Mouse (Mus musculus): Measurements from ENCODE around the gene Rfpl4. TPM values are rescaled to one million over a fixed set of nuclear protein-coding genes. Genes with fewer than 3 reads are reported as not detected.
A peak's percentile ranks its signal among the peaks of the same experiment; 100 is the strongest.
"Not testable (repeated sequence)": the region's sequence is repeated elsewhere in the genome, so short reads cannot be mapped to it uniquely, and the experiment has no call there.

Gene Rfpl4
- polyA plus RNA-seq, 2 experiments, result not detected

DNA sequence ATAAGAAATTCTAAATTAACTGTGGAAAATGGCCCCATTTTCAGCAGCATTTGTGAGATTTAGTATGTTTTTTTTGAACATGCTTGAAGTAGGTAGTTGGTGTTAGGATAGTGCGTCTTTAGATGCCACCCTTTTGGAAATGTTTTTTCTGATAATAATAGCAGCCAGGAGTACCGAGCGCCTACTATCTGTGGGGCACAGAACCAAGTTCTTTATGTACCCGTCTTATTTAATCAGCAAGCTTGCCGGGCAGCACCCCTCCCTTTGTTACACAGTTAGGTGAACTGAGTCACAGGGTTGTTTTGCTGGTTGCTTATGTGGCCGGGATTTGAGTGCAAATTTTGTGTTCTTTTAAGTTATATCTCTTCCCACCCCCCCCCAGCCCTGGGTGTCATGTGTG lies 35.5 kb downstream of the Rfpl4 start:
- WGBS, result 69% methylated on average over 6 of the region's 6 CpGs

DNA sequence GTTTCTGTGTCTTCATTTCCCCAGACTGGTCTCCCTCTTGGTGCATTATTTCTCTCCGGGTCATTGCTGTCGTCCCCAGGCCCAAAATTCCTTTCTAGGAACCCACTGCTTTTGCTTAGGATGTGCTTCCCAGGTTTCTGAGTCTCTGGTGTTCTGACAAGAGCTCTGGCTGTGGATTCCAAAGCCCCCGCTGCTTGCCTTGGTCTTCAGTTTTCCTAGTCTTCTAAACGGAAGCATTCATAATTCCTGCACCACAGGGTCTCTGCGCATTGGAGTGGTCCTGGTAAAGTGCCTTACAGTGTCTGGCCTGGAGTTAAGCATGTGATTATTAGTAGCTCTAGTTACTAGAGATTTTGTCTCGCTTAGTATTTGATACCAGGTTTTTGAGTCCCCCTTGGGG lies 35.9 kb downstream of the Rfpl4 start:
- Histone ChIP-seq H3K9me3 (ENCODE audit: control insufficient read depth, low read length) (no peaks in the 10 kb centered on the region), H3K27me3 (ENCODE audit: control insufficient read depth, insufficient read depth, low read length) (no peaks in the 10 kb centered on the region), H3K4me3 (replicated peaks; ENCODE audit: low read length) (peak overlapping the region; percentile 99), H3K27ac (replicated peaks; ENCODE audit: low read depth, low read length) (peak overlapping the region; percentile 90), H3K36me3 (ENCODE audit: control insufficient read depth, insufficient read depth, low read length) (peaks cover 54% of the 10 kb centered on the region), H3K4me2 (replicated peaks; ENCODE audit: low read depth, low read length, severe bottlenecking) (peak overlapping the region; percentile 87), H3K4me1 (ENCODE audit: control insufficient read depth, insufficient read depth, low read length) (peaks cover 10% of the 10 kb centered on the region; the same call in 1 of the 2 replicates), H3K9ac (ENCODE audit: low read depth, low read length, severe bottlenecking) (peak overlapping the region; percentile 97)
- 7% methylated on average over 6 of the region's 6 CpGs for WGBS
- TF ChIP-seq POLR2A (IDR thresholded peaks at IDR 0.05; ENCODE audit: borderline replicate concordance, extremely low read depth, insufficient read depth, insufficient read length), result no peak
- ATAC-seq (ENCODE audit: low FRiP score, low read depth), result no peak
- no peak for DNase-seq (ENCODE audit: low spot score)

More for the DNA sequence above, 35.5 kb downstream of the Rfpl4 start:
- TF ChIP-seq POLR2A (IDR thresholded peaks at IDR 0.05; ENCODE audit: borderline replicate concordance, extremely low read depth, insufficient read depth, insufficient read length), result no peak
- H3K4me2 ChIP-seq (replicated peaks; ENCODE audit: low read depth, low read length, severe bottlenecking), result peak overlapping the region; percentile 87
- H3K4me1 ChIP-seq (ENCODE audit: control insufficient read depth, insufficient read depth, low read length), result peaks cover 10% of the 10 kb centered on the region; the same call in 1 of the 2 replicates
- H3K27me3 ChIP-seq (ENCODE audit: control insufficient read depth, insufficient read depth, low read length), result no peaks in the 10 kb centered on the region
- peak overlapping the region; percentile 97 for H3K9ac ChIP-seq (ENCODE audit: low read depth, low read length, severe bottlenecking)
- no peak for DNase-seq (ENCODE audit: low spot score)
- peaks cover 54% of the 10 kb centered on the region for H3K36me3 ChIP-seq (ENCODE audit: control insufficient read depth, insufficient read depth, low read length)
- no peaks in the 10 kb centered on the region for H3K9me3 ChIP-seq (ENCODE audit: control insufficient read depth, low read length)
- peak overlapping the region; percentile 99 for H3K4me3 ChIP-seq (replicated peaks; ENCODE audit: low read length)
- no peak for ATAC-seq (ENCODE audit: low FRiP score, low read depth)
- H3K27ac ChIP-seq (replicated peaks; ENCODE audit: low read depth, low read length), result peak overlapping the region; percentile 90; the same call in 1 of the 2 replicates

GRCm38 (mm10) chr7:5080010-5080751 lies 36.6 kb downstream of the Rfpl4 start, which contains the start of gene Epn1:
Gene Epn1 (plus strand): TSS chr7:5080235.
- Histone ChIP-seq H3K9me3 (ENCODE audit: control insufficient read depth, low read length) (no peaks in the 10 kb centered on the region), H3K4me1 (ENCODE audit: control insufficient read depth, insufficient read depth, low read length) (peaks cover 10% of the 10 kb centered on the region; the same call in 1 of the 2 replicates), H3K9ac (ENCODE audit: low read depth, low read length, severe bottlenecking) (peak within 1 kb of the TSS; percentile 97), H3K4me3 (replicated peaks; ENCODE audit: low read length) (peak within 1 kb of the TSS; percentile 99), H3K36me3 (ENCODE audit: control insufficient read depth, insufficient read depth, low read length) (peaks cover 58% of the 10 kb centered on the region), H3K27me3 (ENCODE audit: control insufficient read depth, insufficient read depth, low read length) (no peaks in the 10 kb centered on the region), H3K27ac (replicated peaks; ENCODE audit: low read depth, low read length) (peak within 1 kb of the TSS; percentile 90), H3K4me2 (replicated peaks; ENCODE audit: low read depth, low read length, severe bottlenecking) (peak within 1 kb of the TSS; percentile 87)
- 0 out of 2 replicates have a peak, but pooled peaks have one; percentile 5 for TF ChIP-seq POLR2A (IDR thresholded peaks at IDR 0.05; ENCODE audit: borderline replicate concordance, extremely low read depth, insufficient read depth, insufficient read length)
- WGBS, result under 1% methylated on average over 67 of the region's 81 CpGs
- DNase-seq (ENCODE audit: low spot score) (peak; percentile 95), ATAC-seq (ENCODE audit: low FRiP score, low read depth) (peak; percentile 97)

- TF ChIP-seq POLR2A (IDR thresholded peaks at IDR 0.05; ENCODE audit: borderline replicate concordance, extremely low read depth, insufficient read depth, insufficient read length), result 0 out of 2 replicates have a peak, but pooled peaks have one; percentile 4
- not testable (repeated sequence) for DNase-seq (ENCODE audit: low spot score); H3K9me3 ChIP-seq (ENCODE audit: control insufficient read depth, low read length); H3K4me1 ChIP-seq (ENCODE audit: control insufficient read depth, insufficient read depth, low read length); H3K27me3 ChIP-seq (ENCODE audit: control insufficient read depth, insufficient read depth, low read length)
- peak overlapping the region; percentile 87 for H3K4me2 ChIP-seq (replicated peaks; ENCODE audit: low read depth, low read length, severe bottlenecking)
- peak overlapping the region; percentile 97; the same call in 1 of the 2 replicates for H3K9ac ChIP-seq (ENCODE audit: low read depth, low read length, severe bottlenecking)
- ATAC-seq (ENCODE audit: low FRiP score, low read depth), result peak; percentile 0; the same call in 1 of the 2 replicates
- 38% methylated on average over 7 of the region's 13 CpGs for WGBS
- H3K36me3 ChIP-seq (ENCODE audit: control insufficient read depth, insufficient read depth, low read length), result peaks cover 62% of the 10 kb centered on the region
- H3K4me3 ChIP-seq (replicated peaks; ENCODE audit: low read length), result peak overlapping the region; percentile 99
- H3K27ac ChIP-seq (replicated peaks; ENCODE audit: low read depth, low read length), result peak overlapping the region; percentile 90
Observed at GRCm38 (mm10) chr7:5079365-5080009, 37.3 kb downstream of the Rfpl4 start.

DNA sequence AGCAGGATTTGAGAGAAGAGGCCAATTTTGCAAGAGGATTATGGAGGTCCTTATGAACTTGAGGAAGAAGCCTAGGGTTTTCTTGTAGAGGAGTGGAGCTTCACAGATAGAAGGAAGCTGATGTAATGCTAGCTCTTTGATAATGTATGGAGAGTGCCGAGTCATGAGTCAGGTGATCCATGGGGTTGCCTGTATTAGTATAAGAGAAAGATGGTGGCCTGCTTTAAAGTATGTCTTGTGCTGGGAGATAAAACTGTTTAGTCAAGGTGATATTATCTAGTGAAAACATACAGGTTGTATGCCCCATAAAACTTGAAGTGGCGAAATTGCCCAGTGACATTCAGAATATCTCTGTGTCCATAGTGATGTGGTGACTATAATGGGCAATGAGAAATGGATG lies 39.8 kb downstream of the Rfpl4 start:
- 93% methylated on average over 2 of the region's 2 CpGs for WGBS
- Histone ChIP-seq H3K4me1 (ENCODE audit: control insufficient read depth, insufficient read depth, low read length) (peaks cover 10% of the 10 kb centered on the region; the same call in 1 of the 2 replicates), H3K9ac (ENCODE audit: low read depth, low read length, severe bottlenecking) (no peak overlapping the region), H3K4me2 (replicated peaks; ENCODE audit: low read depth, low read length, severe bottlenecking) (no peak overlapping the region), H3K9me3 (ENCODE audit: control insufficient read depth, low read length) (no peaks in the 10 kb centered on the region), H3K36me3 (ENCODE audit: control insufficient read depth, insufficient read depth, low read length) (peaks cover 70% of the 10 kb centered on the region), H3K27me3 (ENCODE audit: control insufficient read depth, insufficient read depth, low read length) (no peaks in the 10 kb centered on the region), H3K4me3 (replicated peaks; ENCODE audit: low read length) (no peak overlapping the region), H3K27ac (replicated peaks; ENCODE audit: low read depth, low read length) (no peak overlapping the region)
- no peak for TF ChIP-seq POLR2A (IDR thresholded peaks at IDR 0.05; ENCODE audit: borderline replicate concordance, extremely low read depth, insufficient read depth, insufficient read length)
- no peak for DNase-seq (ENCODE audit: low spot score)
- no peak for ATAC-seq (ENCODE audit: low FRiP score, low read depth)
